Mouse (Mus musculus) cortical plate, adult 2 months (tissue): ENCODE data around the gene Txndc5. TPM values are rescaled to one million over a fixed set of nuclear protein-coding genes. Genes with fewer than 3 reads are reported as not detected.

Experiments used
- H3K27ac ChIP-seq: fragments of 200-500 bp; 2 replicates; pipeline ENCODE4 v1.5.1; 2012; ENCODE audit warnings: low read length, control low read depth, inconsistent platforms; ENCODE audit not compliant: insufficient read depth
- H3K4me1 ChIP-seq: fragments of 200-500 bp; 2 replicates; pipeline ENCODE4 v1.6.1; 2011; ENCODE audit warnings: low read length; ENCODE audit not compliant: control insufficient read depth, insufficient read depth
- H3K4me3 ChIP-seq: fragments of 200-500 bp; 2 replicates; pipeline ENCODE4 v1.5.1; 2011; ENCODE audit warnings: mild to moderate bottlenecking, low read length, control low read depth; ENCODE audit not compliant: insufficient read depth
- CTCF ChIP-seq: fragments of 200-500 bp; IDR thresholded peaks from 2 replicates; pipeline ENCODE4 v1.5.1; 2011; ENCODE audit warnings: mild to moderate bottlenecking, control low read depth, low read length; ENCODE audit not compliant: insufficient read depth; ENCODE audit errors: extremely low read depth
- POLR2A ChIP-seq: fragments of 200-500 bp; IDR thresholded peaks from 2 replicates; pipeline ENCODE4 v1.6.1; 2011; ENCODE audit warnings: mild to moderate bottlenecking, low read length, control low read depth; ENCODE audit not compliant: insufficient read depth; ENCODE audit errors: extremely low read depth
- polyA plus RNA-seq: library from polyadenylated mRNA; depleted of rRNA; stranded (reverse); fragments of >200 nt; gene quantifications from 2 replicates; pipeline ENCODE4 v1.2.3, GENCODE M21; 2012

Gene Txndc5
- polyA plus RNA-seq, 1 experiment: 38.9 TPM

DNA sequence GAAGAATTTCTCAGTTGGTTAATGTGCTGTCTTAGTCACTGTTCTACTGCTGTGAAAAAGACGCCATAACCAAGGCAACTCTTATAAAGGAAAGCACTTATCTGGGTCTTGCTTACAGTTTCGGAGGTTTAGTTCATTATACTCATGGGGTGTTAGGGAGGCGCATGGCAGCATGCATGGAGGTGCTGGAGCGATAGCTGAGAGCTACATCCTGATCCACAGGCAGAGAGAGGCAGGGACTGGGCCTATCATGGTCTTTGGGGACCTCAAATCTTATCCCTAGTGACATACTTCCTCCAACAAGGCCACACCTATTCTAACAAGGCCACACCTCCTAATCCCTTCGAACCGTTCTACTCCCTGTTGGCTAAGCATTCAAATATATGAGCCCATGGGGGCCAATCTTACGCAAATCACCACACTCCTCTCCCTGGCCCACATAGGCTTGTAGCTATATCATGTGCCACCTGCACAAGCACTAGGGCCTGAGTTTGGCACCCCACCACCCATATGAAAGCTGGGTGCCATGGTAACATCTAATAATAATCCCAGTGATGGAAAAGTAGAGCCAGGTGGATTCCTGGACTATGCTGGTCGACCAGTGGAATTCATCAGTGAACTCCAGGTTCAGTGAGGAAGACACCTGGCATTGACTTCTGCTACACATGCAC, 15.0 kb upstream of the Txndc5 start:
- TF ChIP-seq POLR2A (no peak), CTCF (no peak)
- H3K4me3 ChIP-seq: no peak overlapping the region

DNA sequence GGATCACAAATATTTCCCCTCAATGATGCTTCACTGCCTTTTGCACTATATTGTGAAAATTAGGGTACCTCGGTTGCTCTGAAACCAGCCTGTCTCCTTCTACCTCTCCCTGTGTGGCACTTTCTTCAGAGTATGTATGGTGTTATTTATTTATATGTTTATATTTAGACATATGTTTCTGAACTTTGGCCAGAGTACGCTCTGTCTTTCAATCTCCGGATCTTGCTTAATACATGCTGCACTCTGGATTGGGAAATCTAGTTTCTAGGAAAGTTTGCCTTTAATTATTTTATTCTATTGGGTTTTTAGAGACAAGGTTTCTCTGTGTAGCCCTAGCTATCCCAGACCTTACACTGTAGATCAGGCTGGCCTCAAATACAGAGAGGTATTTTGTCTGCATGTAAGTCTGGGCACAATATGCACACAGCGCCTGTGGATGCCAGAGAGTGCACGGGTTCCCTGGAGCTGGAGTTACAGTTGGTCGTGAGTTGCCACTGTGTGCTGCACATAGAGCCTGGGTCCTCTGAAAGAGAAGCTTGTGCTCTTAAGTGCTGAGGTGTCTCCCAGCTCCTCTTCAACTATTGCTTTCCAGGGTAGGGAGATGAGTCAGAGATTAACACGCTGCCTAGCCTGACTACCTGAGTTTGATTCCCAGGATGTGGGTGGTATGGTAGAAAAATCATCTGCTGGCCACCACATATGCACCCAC, 10.7 kb upstream of the Txndc5 start:
- Histone ChIP-seq H3K4me3 (no peak overlapping the region), H3K27ac (no peak overlapping the region), H3K4me1 (no peaks in the 10 kb centered on the region)
- TF ChIP-seq CTCF: no peak
- TF ChIP-seq POLR2A: no peak

More for the DNA sequence above, 15.0 kb upstream of the Txndc5 start:
- Histone ChIP-seq H3K27ac (no peak overlapping the region), H3K4me1 (no peaks in the 10 kb centered on the region)

DNA sequence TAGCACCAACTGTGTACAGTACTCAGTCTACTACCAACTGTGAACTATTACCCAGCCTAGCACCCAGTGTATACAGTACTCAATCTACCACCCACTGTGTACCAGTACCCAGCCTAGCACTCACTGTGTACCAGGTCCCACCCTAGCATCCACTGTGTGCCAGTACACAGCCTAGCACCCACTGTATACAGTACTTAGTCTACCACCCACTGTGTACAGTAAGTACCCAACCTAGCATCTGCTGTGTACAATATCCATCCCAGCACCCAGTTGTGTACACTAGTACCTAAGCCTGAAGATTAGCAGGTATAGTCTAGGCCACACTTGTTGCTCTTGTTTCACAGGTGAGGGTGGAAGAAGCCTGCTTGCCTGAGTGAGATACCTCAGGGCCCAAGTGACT, 8.9 kb upstream of the Txndc5 start:
- TF ChIP-seq POLR2A: no peak
- Histone ChIP-seq H3K4me1 (no peaks in the 10 kb centered on the region), H3K4me3 (no peak overlapping the region), H3K27ac (no peak overlapping the region)

DNA sequence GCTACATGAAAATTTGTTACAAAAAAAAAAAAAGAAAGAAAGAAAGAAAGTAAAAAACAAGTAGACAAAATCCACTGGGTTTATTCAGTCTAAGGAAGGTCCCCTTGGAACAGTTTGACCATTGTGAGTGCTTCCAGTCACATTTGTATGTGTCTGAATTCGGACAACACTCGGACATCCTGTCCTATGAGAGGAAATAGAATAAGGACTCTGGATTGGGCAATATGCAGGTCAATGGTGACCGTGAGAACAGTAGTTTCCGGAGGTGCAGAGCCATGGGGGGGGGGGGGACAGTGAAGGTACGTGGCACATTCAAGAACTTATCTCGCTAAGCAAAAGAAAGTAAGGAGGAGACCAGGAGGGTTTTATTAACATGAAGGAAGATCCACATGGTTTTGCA, 6.1 kb upstream of the Txndc5 start:
- Histone ChIP-seq H3K27ac (no peak overlapping the region), H3K4me3 (no peak overlapping the region), H3K4me1 (no peaks in the 10 kb centered on the region)
- TF ChIP-seq CTCF: no peak
- TF ChIP-seq POLR2A: no peak

DNA sequence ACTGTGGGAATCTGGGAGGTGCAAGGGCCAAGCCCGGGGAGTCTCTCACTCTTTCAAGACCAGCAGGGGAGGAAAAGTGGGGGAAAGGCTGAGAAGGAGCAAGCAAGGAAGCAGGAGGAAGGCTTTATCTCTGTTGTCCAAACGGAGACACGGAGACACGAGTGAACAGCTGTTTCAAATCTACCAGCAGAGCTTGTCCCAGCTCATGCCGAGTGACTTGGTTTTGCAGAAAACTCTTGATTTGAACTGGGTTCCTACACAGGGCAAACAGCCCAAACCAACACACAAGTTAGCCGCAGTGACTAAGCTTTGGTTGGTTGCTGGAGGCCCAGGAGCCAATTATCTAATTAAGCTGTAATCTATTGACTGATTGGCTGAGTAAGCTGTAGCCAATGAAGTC, 5.4 kb upstream of the Txndc5 start:
- TF ChIP-seq CTCF (no peak), POLR2A (no peak)

DNA sequence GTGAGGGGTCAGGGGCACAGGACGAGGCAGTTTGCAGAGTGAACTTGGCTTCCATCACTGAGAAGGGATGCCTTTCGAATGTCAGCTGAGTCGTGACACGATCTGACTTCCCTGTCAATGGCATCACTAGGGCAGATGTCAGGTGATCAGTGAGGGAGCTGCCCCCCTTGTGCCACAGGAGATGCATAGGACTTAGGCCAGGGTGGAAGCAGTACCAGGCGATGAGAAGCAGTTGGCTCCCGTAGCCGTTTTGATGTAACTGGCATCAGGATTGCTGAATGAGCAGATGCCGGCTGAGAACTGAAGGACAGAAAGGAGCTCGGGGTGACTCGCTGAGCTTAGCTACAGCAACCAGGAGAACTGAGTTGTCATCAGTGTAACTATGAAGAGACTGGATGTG, 4.8 kb upstream of the Txndc5 start:
- no peak overlapping the region for H3K27ac ChIP-seq
- TF ChIP-seq POLR2A (no peak), CTCF (no peak)

More for the DNA sequence above, 5.4 kb upstream of the Txndc5 start:
- H3K27ac ChIP-seq: no peak overlapping the region
- H3K4me1 ChIP-seq: no peaks in the 10 kb centered on the region
- H3K4me3 ChIP-seq: no peak overlapping the region

DNA sequence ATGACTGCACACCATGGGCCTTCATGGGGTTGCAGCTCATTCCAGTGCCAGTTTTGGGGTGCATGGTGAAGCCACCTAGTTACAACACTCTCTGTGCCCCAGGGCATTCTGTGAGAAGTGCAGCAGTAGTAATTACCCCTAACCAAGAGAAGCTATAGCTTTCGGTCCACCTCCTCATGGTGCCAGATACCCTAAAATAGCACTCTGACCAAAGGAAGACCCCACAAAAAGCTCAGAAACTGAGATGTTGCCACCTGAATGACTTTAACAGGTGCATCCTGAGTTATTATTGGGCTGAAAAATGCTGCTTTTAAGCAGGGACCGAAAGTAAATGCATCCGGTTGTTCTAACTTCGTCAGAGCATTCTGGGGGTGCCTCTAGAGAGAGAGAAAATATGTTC, 2.9 kb upstream of the Txndc5 start:
- H3K4me3 ChIP-seq: no peak overlapping the region
- H3K27ac ChIP-seq: no peak overlapping the region
- TF ChIP-seq CTCF: no peak
- TF ChIP-seq POLR2A: no peak
- H3K4me1 ChIP-seq: 0 out of 2 replicates have a peak, but pooled peaks cover 2% of the 10 kb centered on the region

More for the DNA sequence above, 4.8 kb upstream of the Txndc5 start:
- H3K4me1 ChIP-seq: 0 out of 2 replicates have a peak, but pooled peaks cover 2% of the 10 kb centered on the region
- no peak overlapping the region for H3K4me3 ChIP-seq

DNA sequence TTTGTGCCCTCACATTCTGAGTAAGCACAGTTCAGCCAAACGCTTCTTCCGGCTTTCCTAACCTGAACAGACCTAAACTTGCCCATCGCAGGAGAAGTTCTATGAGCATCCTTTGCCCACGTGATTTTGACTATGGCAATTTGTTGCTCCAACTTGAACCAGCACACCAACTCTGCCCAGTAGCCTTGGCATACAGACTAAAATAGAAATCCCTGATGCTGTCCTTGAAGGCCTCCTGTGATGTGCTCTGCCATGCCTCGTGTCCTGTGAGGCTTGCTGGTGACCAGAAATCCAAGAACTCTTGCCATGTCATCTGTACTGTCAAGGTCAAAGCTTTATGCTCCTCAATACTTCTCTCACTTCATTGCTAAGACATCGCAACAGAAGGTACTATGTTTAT, 952 bp upstream of the Txndc5 start:
- TF ChIP-seq POLR2A (no peak), CTCF (no peak)
- Histone ChIP-seq H3K27ac (no peak overlapping the region), H3K4me3 (no peak overlapping the region), H3K4me1 (peaks cover 5% of the 10 kb centered on the region)

DNA sequence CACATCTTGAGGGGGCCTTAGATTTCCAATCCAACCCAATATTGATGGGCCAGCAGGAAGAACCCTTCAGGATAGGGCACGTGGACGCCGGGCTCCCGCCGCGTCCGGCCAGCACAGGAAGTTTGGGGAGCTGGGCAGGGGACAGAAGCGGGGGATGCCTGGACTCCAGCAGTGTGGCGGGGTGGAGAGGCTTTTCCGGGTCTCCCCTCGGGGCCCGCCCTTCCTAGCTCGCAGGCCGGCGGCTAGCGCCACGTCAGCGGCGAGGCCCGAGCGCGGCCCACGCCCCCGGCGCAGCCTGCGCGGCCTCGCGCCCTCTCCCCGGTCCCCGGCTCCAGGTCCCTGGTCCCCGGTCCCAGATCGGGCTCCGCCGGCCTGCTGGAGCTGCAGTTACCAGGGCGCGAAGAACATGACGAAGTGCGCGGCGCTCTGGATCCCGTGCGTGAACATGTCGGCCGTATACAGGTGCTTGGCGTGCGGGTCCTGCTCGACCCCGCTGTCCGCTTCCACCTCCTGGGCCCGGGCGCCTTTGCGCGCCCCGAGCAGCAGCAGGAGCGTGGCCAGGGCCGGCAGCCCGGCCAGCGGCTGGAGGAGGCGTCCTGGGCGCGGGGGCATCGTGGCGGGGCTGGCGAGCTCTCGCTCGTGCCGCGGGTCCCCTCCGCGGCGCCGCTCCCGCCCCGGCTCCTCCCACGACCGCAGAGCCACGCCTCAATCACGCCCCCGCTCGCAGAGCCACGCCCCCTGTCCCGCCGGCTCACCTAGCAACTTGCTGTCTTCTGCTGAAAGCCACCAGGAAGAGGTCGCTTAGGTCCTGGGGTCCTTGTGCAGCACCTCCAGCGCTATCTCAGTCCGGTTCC, 600 bp downstream of the Txndc5 start:
- Histone ChIP-seq H3K4me3 (peak overlapping the region; percentile 41), H3K4me1 (peaks cover 5% of the 10 kb centered on the region), H3K27ac (peak overlapping the region; percentile 38; the same call in 1 of the 2 replicates)
- no peak for TF ChIP-seq CTCF
- TF ChIP-seq POLR2A: no peak; the same call in 1 of the 2 replicates
